Mouse (Mus musculus) liver, postnatal 0 days (tissue): ENCODE results near the gene Sdccag8. TPM values are rescaled to one million over a fixed set of nuclear protein-coding genes. Genes with fewer than 3 reads are reported as not detected.

ENCODE experiments used
- ATAC-seq: fragments of 200-750 bp; cut with Nextera tagmentation; 2 replicates; pipeline ENCODE4 v1.8.0; 2017; ENCODE audit warnings: mild to moderate bottlenecking, moderate library complexity
- DNase-seq: peaks from one replicate; pipeline ENCODE4 v3.0.0-alpha.2; 2016
- H3K27ac ChIP-seq: fragments of 300-500 bp; sonication (generic); 2 replicates; pipeline ENCODE4 v1.5.1; 2014; ENCODE audit warnings: antibody characterized with exemption, moderate library complexity, mild to moderate bottlenecking, low read depth
- H3K27me3 ChIP-seq: fragments of 300-500 bp; sonication (generic); 2 replicates; pipeline ENCODE4 v1.6.1; 2014; ENCODE audit warnings: low read length, control low read depth, mixed read lengths; ENCODE audit not compliant: insufficient read depth
- H3K36me3 ChIP-seq: fragments of 300-500 bp; sonication (generic); replicated peaks from 2 replicates; pipeline ENCODE4 v1.6.1; 2014; ENCODE audit warnings: mild to moderate bottlenecking, control low read depth, low read length, moderate library complexity, mixed read lengths; ENCODE audit not compliant: insufficient read depth
- H3K4me1 ChIP-seq: fragments of 300-500 bp; sonication (generic); 2 replicates; pipeline ENCODE4 v1.6.1; 2014; ENCODE audit warnings: antibody characterized with exemption, mild to moderate bottlenecking, control low read depth; ENCODE audit not compliant: insufficient read depth
- H3K4me2 ChIP-seq: fragments of 300-500 bp; sonication (generic); 2 replicates; pipeline ENCODE4 v1.6.1; 2014; ENCODE audit warnings: low read depth, mild to moderate bottlenecking, low read length, moderate library complexity, mixed read lengths
- H3K4me3 ChIP-seq: fragments of 300-500 bp; sonication (generic); 2 replicates; pipeline ENCODE4 v1.5.1; 2014; ENCODE audit warnings: low read depth, low read length
- H3K9ac ChIP-seq: fragments of 300-500 bp; sonication (generic); replicated peaks from 2 replicates; pipeline ENCODE4 v1.6.1; 2014; ENCODE audit warnings: mild to moderate bottlenecking, moderate library complexity
- H3K9me3 ChIP-seq: fragments of 300-500 bp; sonication (generic); 2 replicates; pipeline ENCODE4 v1.6.1; 2016; ENCODE audit warnings: mild to moderate bottlenecking, control low read depth, low read length, mixed read lengths
- CTCF ChIP-seq: sonication (generic); IDR thresholded peaks from 2 replicates; pipeline ENCODE4 v1.5.1; 2016; ENCODE audit warnings: antibody characterized with exemption, low read depth
- EP300 ChIP-seq: IDR thresholded peaks from 2 replicates; pipeline ENCODE4 v1.6.1; 2016; ENCODE audit warnings: antibody characterized with exemption, low read depth, mild to moderate bottlenecking
- WGBS: fragments of 180-500 bp; shearing (Covaris S2); extraction: QIAGEN DNeasy Blood & Tissue Kit; methylation state at CpG from one replicate; pipeline ENCODE4 v1.1.7; 2014; ENCODE audit not compliant: insufficient replicate concordance; 5-methylcytosine and 5-hydroxymethylcytosine counted together
- polyA plus RNA-seq: library from polyadenylated mRNA; unstranded; fragments of >200 nt; fragmentation: Nextera tagmentation; extraction: Ambion mirVana; gene quantifications from 2 replicates; pipeline ENCODE4 v1.2.1, GENCODE M21; 2015

Gene Sdccag8
- polyA plus RNA-seq, 1 experiment from 2014 or later, result 4.5 TPM

DNA sequence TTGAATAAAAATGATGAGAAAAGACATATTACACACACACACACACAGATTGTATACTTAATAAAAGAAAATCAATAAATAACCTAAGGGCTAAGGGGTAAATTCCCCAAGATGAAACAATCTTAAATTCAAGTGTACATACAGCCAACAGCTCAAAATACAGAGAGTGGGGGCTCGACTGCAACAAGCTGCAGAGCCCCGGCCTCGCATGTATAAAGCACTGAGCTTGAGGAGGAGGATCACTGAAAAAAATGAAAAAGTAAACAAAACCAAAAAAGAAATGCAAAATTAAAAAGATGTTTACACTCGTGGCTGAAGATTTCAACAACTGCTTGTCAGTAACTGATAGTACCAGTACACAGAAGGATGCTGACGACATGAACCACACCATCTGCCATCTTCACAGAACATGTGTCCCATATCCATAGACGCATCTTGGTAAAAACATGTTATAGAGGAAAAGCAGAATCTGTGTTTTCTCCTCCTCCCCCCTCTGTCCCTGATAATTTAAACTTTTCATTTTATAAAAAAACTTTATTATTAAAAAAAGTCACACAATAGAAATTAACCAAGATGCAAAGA lies 224.7 kb downstream of the Sdccag8 start:
- H3K4me1 ChIP-seq, result no peaks in the 10 kb centered on the region
- 74% methylated on average over 6 of the region's 6 CpGs for WGBS
- DNase-seq, result no peak
- no peak overlapping the region for H3K9ac ChIP-seq
- H3K27me3 ChIP-seq, result no peaks in the 10 kb centered on the region
- no peaks in the 10 kb centered on the region for H3K36me3 ChIP-seq
- H3K9me3 ChIP-seq, result no peaks in the 10 kb centered on the region
- no peak for ATAC-seq
- TF ChIP-seq EP300 (no peak), CTCF (no peak)
- H3K4me3 ChIP-seq, result no peak overlapping the region
- H3K4me2 ChIP-seq, result no peak overlapping the region
- no peak overlapping the region for H3K27ac ChIP-seq

DNA sequence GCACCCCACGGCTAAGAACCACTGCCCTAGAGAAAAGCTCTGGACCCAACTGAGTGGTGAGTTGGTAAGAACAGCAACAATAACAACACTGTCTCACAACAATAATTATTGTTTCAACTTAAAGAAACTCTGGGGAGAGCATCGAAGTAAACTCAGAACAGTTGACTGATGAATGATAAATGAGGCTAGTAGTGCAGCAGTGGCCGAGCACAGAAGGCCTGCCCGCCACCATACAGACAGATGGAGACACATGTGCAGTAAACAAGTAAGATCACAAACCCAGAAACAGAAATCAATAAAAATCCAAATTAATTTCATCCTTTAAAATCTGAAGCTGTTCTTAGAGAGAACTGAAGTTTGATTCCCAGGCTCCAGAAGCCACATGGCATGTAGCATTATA lies 225.6 kb downstream of the Sdccag8 start:
- no peaks in the 10 kb centered on the region for H3K4me1 ChIP-seq
- H3K9me3 ChIP-seq, result no peaks in the 10 kb centered on the region
- DNase-seq, result no peak
- TF ChIP-seq EP300, result no peak
- no peak for TF ChIP-seq CTCF
- no peak for ATAC-seq
- no peak overlapping the region for H3K4me3 ChIP-seq
- H3K27me3 ChIP-seq, result no peaks in the 10 kb centered on the region
- H3K9ac ChIP-seq, result no peak overlapping the region
- H3K36me3 ChIP-seq, result no peaks in the 10 kb centered on the region
- WGBS, result 75% methylated on average over 4 of the region's 4 CpGs
- H3K4me2 ChIP-seq, result no peak overlapping the region
- H3K27ac ChIP-seq, result no peak overlapping the region

DNA sequence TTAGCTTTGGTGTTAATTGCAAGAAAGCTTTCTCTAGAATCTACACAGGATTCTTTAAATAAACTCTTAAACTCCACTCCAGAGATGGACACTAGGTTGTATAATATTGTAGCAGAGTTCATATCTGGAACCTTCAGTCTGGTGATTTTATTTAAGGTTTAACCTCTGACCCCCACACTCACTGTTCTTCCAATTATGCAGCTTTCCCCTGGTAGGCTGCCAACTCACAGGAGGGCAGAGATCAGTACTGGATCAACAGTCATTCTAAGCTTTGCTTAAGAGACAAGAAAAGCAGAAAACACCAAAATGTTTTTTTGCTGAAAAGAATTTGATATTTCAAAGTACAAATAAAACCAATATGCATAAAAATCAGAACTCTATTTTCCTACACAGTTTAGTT lies 231.4 kb downstream of the Sdccag8 start:
- DNase-seq (peak; percentile 57), ATAC-seq (peak; percentile 66; the same call in 1 of the 2 replicates)

DNA sequence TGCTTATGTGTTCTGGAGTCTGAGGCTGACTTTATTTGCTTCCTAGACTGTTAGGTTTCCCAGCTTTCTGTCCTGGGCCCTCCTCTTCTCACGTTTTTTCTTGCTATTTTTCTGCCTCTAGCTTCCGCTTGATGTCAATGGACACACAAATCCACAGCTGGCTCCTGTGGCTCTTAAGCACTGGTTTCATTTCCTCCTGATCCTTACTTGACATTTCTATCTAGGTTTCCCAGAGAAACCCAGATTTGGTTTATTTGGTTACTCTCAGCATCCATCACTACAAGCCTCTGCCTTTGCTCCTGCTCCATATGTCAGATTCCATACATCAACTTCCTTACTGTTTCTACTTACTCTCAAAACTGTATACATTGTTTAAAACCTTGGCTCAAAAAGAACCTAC lies 232.5 kb downstream of the Sdccag8 start:
- ATAC-seq (no peak), DNase-seq (no peak)
- Histone ChIP-seq H3K9me3 (no peaks in the 10 kb centered on the region), H3K27ac (no peak overlapping the region), H3K4me3 (no peak overlapping the region), H3K36me3 (no peaks in the 10 kb centered on the region), H3K9ac (no peak overlapping the region), H3K4me1 (no peaks in the 10 kb centered on the region), H3K4me2 (no peak overlapping the region), H3K27me3 (no peaks in the 10 kb centered on the region)
- WGBS, result 72% methylated on average over 2 of the region's 2 CpGs
- TF ChIP-seq CTCF (no peak), EP300 (no peak)

More for the DNA sequence above, 231.4 kb downstream of the Sdccag8 start:
- Histone ChIP-seq H3K36me3 (no peaks in the 10 kb centered on the region), H3K4me2 (no peak overlapping the region), H3K27me3 (no peaks in the 10 kb centered on the region), H3K4me3 (no peak overlapping the region), H3K9me3 (no peaks in the 10 kb centered on the region), H3K4me1 (no peaks in the 10 kb centered on the region), H3K27ac (0 out of 2 replicates have a peak overlapping the region, but pooled peaks have one; percentile 3), H3K9ac (no peak overlapping the region)
- TF ChIP-seq CTCF (no peak), EP300 (no peak)

DNA sequence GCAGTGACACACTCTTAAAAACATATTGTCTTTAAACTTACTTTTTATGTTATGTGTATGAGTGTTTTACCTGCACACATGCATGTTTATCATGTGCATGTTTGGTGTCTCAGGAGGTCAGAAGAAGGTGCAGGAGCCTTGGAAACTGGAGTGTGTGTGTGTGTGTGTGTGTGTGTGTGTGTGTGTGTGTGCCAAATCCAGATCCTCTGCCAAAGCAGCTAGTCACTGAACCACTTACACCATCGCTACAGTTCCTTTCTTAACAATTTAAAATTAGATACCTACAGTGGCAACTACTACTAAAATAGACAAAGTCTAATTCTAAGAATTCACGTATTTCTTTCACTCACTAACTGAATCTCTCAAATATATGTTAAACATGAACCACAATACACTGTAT lies 234.3 kb downstream of the Sdccag8 start:
- 85% methylated on average over 2 of the region's 2 CpGs for WGBS
- Histone ChIP-seq H3K4me1 (no peaks in the 10 kb centered on the region), H3K4me3 (no peak overlapping the region), H3K9ac (no peak overlapping the region), H3K4me2 (no peak overlapping the region), H3K27me3 (no peaks in the 10 kb centered on the region), H3K9me3 (no peaks in the 10 kb centered on the region), H3K36me3 (no peaks in the 10 kb centered on the region), H3K27ac (no peak overlapping the region)
- DNase-seq (no peak), ATAC-seq (no peak)
- no peak for TF ChIP-seq EP300
- TF ChIP-seq CTCF, result no peak

DNA sequence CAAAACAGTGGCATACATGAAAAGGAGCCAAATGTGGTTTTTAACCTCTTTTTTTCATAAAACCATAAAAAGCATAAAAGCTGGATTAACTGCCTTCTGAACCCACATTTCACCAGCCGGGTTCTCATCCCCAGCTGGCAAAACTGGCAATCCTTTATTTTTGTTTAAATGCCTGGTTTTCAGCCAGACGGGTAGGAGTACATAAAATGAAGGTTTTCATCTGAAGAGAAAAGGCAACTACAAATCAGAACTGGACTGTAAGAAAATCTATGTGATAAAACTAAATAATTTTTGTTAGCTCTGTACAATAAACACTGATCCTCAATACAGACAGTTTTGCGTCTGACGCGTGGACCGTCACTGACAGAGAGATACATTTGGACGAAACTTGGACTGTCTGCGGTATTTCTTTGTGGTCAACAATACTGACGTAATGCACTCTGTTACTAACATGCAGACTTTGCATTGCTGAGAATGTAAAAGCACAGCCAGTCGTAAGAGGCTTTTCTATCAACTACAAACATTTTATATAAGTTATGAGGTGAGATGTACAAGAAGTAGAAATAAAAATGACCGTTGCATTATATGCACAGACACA lies 237.0 kb downstream of the Sdccag8 start:
- TF ChIP-seq CTCF (no peak), EP300 (no peak)
- ATAC-seq (no peak), DNase-seq (no peak)
- Histone ChIP-seq H3K9ac (no peak overlapping the region), H3K36me3 (no peaks in the 10 kb centered on the region), H3K27ac (no peak overlapping the region), H3K4me1 (no peaks in the 10 kb centered on the region), H3K4me2 (no peak overlapping the region), H3K9me3 (no peaks in the 10 kb centered on the region), H3K27me3 (no peaks in the 10 kb centered on the region), H3K4me3 (no peak overlapping the region)
- 85% methylated on average over 11 of the region's 11 CpGs for WGBS
